Mouse (Mus musculus): ENCODE results near the gene Ahcyl2. TPM values are rescaled to one million over a fixed set of nuclear protein-coding genes. Genes with fewer than 3 reads are reported as not detected.

Ahcyl2 gene
- total RNA-seq, 2 experiments from 2014 or later = 13.8 to 17.1 TPM

DNA sequence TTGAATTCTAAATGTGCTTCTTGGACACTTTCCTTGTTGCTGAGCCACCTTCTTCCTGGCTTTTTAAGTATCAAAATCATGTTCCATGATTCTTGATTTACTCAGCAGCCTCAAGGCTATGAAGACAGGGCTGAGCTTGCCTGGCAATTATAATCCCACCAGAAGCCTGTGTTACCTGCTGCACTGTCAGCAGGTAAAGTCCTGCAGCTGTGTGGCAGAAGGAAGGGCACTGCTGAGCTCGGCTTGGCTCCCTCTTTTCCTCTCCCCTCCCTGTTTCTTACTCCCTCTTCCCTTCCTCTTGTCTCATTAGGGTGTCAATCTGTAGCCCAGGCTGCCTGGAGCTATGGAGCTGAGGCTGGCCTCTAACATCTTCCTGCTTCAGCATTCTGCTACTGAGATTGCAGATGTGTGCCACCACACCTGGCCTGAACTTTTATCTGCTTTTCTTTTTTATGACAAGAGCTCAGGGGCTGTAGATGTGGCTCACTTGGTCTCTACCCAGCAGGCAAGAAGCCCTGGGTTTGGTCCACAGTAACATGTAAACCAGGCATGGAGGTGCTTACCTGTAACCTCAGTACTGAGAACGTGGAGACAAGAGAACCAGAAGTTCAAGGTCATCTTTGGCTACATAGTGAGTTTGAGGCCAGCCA lies 3.0 kb downstream of the Ahcyl2 start:
- no peak for DNase-seq

GRCm38 (mm10) chr6:29772236-29772635 lies 4.4 kb downstream of the Ahcyl2 start:
- DNase-seq = no peak

DNA sequence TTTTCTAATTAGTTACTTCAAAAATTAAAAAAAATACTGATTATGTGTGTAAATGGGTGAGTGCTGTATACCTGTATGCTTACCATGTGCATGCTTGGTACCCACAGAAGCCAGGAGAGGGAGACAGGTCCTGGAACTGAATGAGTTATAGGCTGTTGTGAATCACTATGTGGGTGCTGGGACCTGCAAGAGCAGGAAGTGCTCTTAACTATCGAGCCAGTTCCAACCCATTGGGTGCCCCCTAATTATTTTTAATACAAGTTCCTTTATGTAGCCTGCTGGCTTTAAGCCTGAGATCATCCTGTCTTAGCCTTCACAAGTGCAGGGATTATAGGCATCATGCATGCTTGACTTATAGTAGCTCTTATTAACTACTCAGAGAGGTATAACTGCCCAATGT lies 6.3 kb downstream of the Ahcyl2 start:
- DNase-seq = no peak

GRCm38 (mm10) chr6:29775609-29776008 lies 7.8 kb downstream of the Ahcyl2 start:
- no peak for DNase-seq

GRCm38 (mm10) chr6:29776542-29777237 lies 8.9 kb downstream of the Ahcyl2 start:
- no peak for DNase-seq

DNA sequence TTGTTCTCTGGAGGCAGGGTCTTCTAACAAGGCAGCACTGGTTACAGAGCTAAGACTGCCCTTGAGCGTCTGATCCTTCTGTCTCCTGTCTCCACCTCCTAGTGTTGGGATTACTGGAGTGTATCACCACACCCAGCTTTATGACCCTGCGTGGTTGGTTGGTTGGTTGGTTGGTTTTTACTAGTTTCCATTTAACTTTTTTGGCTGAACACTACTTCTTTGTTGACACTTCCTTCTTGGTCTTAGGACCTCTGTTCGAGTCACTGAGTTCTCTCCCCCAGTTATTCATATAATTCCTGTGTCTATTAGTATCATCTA lies 9.4 kb downstream of the Ahcyl2 start:
- DNase-seq = no peak

DNA sequence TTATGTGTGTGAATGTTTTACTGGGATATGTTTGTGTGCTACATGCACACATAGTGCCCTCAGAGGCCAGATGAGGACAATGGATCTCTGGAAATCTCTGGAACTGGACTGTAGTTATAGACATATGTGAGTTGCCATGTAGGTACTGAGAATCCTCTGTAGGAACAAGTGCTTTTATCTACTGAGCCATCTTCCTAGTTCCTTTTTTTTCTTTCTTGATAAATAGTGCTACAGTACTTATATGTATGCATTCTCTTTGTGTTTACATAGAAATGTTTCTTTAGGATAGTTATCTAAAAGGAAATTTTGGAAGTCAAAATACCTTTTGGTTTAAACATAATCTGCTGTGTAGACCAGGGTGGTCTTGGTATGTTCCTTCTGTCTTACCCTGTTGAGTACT lies 12.3 kb downstream of the Ahcyl2 start:
- DNase-seq = no peak

GRCm38 (mm10) chr6:29780571-29780970 lies 12.8 kb downstream of the Ahcyl2 start:
- DNase-seq = no peak

- DNase-seq = no peak
Measured at GRCm38 (mm10) chr6:29782239-29782638, 14.4 kb downstream of the Ahcyl2 start.

DNA sequence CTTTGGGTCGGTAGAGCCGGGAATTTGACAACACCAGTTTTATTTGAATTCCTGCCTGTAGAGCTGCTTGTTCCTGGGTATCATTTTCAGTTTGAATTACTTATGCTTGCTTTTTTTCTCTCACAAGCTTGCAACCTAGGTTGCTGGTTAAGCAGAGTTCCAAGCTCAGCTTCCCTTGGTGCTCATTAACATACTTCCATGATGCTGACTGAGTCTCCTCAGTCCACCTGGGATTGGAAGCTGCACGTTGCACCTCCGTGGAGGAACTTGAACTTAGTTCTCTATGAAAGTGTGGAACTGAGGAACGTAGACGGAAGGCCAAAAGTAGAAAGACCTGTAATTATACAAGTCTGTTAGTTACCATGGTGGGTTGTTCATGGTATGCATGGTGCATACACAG lies 16.1 kb downstream of the Ahcyl2 start:
- DNase-seq = no peak

GRCm38 (mm10) chr6:29784413-29785021 lies 16.7 kb downstream of the Ahcyl2 start:
- DNase-seq = no peak

DNA sequence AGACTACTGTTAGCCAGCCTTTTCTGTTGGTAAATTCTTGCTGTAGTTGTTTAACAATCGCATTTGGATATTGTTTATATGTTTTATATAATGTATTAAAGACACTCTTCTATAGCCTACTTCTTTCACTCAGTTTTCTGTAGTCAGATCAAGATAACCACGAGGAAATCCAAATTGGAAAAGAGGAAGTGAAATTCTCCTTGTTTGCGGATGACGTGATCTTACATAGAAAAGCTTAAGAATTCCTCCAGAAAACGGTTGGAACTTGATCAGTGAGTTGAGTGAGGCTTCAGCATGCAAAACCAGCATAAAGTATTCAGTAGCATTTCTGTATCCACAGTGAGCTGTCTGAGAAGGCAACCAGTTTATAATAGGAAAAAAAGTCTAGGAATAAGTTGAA lies 17.9 kb downstream of the Ahcyl2 start:
- no peak for DNase-seq

GRCm38 (mm10) chr6:29788779-29789350 lies 21.1 kb downstream of the Ahcyl2 start:
- no peak for DNase-seq

DNA sequence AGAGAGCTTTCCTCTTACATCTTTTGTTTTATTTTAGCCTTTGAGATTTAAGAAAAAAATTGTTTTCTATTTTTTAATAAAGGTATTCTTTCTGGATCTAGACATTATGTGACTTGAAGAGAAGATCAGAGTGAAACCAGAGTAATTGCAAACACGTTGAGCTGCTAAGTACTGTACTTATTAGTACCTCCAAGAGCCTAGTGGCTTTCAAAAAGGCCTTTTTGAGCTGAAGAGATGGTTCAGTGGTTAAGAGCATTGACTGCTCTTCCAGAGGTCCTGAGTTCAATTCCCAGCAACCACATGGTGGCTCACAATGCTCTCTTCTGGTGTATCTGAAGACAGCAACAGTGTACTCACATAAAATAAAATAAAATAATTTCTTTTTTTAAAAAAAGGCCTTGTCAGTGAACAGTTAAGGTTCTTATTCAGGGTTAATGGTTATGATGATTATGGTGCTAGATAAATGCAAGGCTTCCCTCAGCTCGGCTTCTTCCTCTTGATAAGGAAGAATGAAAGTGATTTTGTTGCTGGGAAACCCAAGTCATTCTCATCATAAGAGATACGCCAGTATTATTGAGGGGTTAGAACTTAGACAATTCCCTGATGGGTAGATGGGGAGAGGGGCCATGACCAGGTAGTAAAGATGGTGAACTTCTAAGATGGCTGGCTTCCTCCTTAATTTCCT lies 22.3 kb downstream of the Ahcyl2 start:
- DNase-seq = no peak

- DNase-seq = no peak
Measured at GRCm38 (mm10) chr6:29793520-29793919, 25.7 kb downstream of the Ahcyl2 start.

DNA sequence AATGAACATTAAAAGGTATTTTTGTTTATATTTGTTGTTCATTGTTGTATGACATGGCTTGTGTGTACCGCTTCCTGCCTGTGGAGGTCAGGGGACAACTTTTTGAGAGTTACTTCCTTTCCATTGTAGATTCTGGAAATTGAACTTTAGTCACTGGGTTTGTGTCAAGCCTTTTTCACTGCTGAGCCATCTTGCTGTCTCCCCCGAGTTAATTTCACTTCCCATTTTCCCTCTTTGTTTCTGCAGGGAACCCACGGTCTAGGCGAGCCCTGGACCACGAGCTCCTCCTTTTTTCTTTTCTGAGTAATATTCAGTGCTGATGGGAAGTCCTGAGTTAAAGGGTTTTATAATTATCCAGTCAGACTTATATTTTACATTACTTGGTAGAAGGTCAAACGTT lies 26.8 kb downstream of the Ahcyl2 start:
- no peak for DNase-seq

DNA sequence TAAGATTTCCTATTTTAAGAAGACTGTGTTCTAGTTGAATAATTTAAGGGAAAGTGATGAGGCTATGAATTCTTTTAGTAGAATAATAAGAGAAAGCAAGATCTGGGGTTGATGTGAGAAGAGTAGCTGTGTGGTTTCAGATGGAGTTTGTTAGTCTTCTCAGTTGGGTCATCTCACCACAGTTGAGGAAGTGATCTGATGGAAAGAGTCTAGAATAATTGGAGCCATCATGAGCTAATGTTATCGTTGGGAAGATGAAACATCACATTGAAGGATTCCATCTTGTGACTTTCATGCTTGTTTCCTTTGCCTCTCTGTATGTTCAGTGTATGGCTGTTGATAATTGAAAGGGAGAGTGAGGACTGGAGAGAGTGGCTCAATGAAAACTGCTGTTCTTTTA lies 35.2 kb downstream of the Ahcyl2 start:
- DNase-seq = no peak

GRCm38 (mm10) chr6:29804006-29804405 lies 36.2 kb downstream of the Ahcyl2 start:
- DNase-seq = no peak

DNA sequence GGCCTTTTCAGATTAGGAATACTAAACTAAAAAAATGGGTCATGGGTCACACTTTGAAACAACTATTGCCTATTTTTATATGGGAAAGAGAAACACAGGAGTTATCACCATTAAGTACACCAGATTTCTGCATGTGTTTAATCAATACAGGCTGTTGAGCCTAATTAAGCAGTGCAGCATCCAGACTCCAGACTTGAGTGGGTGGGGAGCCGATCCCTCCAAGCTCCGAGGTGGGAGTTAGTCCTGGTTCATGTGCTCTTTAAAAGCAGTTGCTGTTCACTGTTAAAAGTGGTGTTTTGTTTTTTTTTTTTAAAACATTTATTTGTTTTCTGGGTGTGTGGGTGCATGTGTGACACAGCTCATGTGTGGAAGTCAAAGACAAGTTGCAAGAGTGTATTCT lies 37.6 kb downstream of the Ahcyl2 start:
- DNase-seq = no peak

GRCm38 (mm10) chr6:29812076-29812475 lies 44.3 kb downstream of the Ahcyl2 start:
- no peak for DNase-seq

DNA sequence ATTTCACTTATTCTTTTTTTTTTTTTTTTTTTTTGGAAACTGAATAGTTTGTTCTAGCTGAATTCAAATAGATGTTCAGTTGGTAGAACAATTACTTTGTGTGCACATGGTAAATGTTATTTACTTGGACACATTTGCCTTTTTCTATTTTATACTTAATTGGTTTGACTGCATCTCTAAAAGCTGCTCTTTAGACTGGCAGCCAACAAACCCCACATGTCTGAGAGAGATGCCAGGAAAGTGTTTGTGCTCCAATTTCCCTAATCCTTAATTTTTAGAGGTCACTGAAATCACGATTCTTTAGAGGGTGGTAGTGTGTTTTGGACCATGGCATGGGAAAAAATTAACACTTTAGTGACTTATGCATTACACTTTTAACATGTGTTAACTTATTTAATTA lies 44.8 kb downstream of the Ahcyl2 start:
- DNase-seq = no peak

DNA sequence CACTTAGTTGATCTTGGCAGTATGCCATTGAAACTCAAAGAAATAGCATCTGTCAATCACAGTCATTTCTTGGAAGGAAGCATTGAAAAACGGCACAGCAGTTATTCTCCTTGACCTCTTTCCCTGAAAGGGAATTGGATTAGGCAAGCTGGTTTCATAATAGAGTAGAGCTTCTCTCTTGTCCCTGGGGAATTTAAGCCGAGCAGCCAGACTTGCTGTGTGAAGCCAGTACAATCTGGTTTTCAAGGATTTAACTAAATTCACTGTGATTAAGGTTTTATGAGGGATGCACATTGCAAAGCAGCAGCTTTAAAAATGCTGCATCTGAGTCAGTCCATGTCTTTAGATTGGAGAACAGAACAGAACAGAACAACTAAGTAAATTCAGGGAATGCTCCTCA lies 46.8 kb downstream of the Ahcyl2 start:
- DNase-seq = no peak

DNA sequence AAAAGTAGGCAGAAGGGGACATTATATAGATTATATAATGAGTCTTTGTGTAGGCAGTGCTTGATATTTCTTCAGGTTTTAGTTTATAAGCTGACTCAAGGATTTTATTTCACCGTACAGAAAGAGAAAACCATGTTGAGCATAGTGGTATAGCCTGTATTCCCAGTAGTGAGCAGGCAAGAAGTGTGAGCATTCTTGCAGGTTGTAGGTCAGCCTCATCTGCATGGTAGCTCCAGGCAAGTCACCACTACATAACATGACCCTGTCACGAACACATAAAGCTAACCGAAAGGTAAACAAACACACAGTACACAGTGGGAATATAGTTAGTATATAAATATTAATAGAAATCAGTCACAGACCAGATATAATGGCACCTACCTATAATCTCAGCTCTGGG lies 47.2 kb downstream of the Ahcyl2 start:
- DNase-seq = no peak
